Mouse (Mus musculus) cerebellum, adult 2 months (tissue): ENCODE results near the gene Atxn2. TPM values are rescaled to one million over a fixed set of nuclear protein-coding genes. Genes with fewer than 3 reads are reported as not detected.
"Not testable (repeated sequence)": the region's sequence is repeated elsewhere in the genome, so short reads cannot be mapped to it uniquely, and the experiment has no call there.

Experiments
- DNase-seq, 2 experiments: peaks; one replicate each; pipeline ENCODE4 v3.0.0; 2021
- H3K27ac ChIP-seq: fragments of 200-500 bp; 2 replicates; pipeline ENCODE4 v1.5.1; 2012; ENCODE audit warnings: low read length, control low read depth, inconsistent platforms; ENCODE audit not compliant: insufficient read depth
- H3K27me3 ChIP-seq: fragments of 200-500 bp; 2 replicates; pipeline ENCODE4 v1.6.1; 2012; ENCODE audit warnings: inconsistent platforms, mild to moderate bottlenecking, low read length, moderate library complexity; ENCODE audit not compliant: control insufficient read depth, insufficient read depth
- H3K4me1 ChIP-seq: fragments of 200-500 bp; 2 replicates; pipeline ENCODE4 v1.6.1; 2011; ENCODE audit warnings: low read length; ENCODE audit not compliant: control insufficient read depth, insufficient read depth
- H3K4me3 ChIP-seq: fragments of 200-500 bp; replicated peaks from 2 replicates; pipeline ENCODE3; 2011; ENCODE audit warnings: mild to moderate bottlenecking, low read depth, low read length, control low read depth; ENCODE audit not compliant: insufficient read depth
- CTCF ChIP-seq: fragments of 200-500 bp; IDR thresholded peaks from 2 replicates; pipeline ENCODE4 v1.5.1; 2011; ENCODE audit warnings: low read depth, mild to moderate bottlenecking, control low read depth, low read length, moderate library complexity, borderline replicate concordance; ENCODE audit not compliant: insufficient read depth
- POLR2A ChIP-seq: fragments of 200-500 bp; IDR thresholded peaks from 2 replicates; pipeline ENCODE4 v1.6.1; 2011; ENCODE audit warnings: low read length, control low read depth, borderline replicate concordance; ENCODE audit not compliant: insufficient read depth
- WGBS: fragments of 180-500 bp; shearing (Covaris S2); methylation state at CpG from one replicate; pipeline ENCODE4 v1.1.7; 2018; 5-methylcytosine and 5-hydroxymethylcytosine counted together
- polyA plus RNA-seq: library from polyadenylated mRNA; depleted of rRNA; stranded (reverse); fragments of >200 nt; gene quantifications from 2 replicates; pipeline ENCODE4 v1.2.3, GENCODE M21; 2012

The Atxn2 gene
- polyA plus RNA-seq, 1 experiment = 149 TPM

GRCm38 (mm10) chr5:121682250-121682649, 28.9 kb upstream of the Atxn2 start:
- Histone ChIP-seq H3K4me1 (no peaks in the 10 kb centered on the region), H3K4me3 (no peak overlapping the region), H3K27ac (no peak overlapping the region), H3K27me3 (no peaks in the 10 kb centered on the region)
- WGBS = 96% methylated on average over 2 of the region's 2 CpGs
- no peak for TF ChIP-seq POLR2A
- no peak for DNase-seq

- H3K27me3 ChIP-seq = no peaks in the 10 kb centered on the region
- H3K27ac ChIP-seq = no peak overlapping the region
- no peak for TF ChIP-seq CTCF
- TF ChIP-seq POLR2A = no peak
- H3K4me3 ChIP-seq = no peak overlapping the region
- H3K4me1 ChIP-seq = peaks cover 3% of the 10 kb centered on the region
- DNase-seq = no peak
- WGBS = 69% methylated on average over 6 of the region's 6 CpGs
Measured at GRCm38 (mm10) chr5:121685495-121685894, 25.6 kb upstream of the Atxn2 start.

DNA sequence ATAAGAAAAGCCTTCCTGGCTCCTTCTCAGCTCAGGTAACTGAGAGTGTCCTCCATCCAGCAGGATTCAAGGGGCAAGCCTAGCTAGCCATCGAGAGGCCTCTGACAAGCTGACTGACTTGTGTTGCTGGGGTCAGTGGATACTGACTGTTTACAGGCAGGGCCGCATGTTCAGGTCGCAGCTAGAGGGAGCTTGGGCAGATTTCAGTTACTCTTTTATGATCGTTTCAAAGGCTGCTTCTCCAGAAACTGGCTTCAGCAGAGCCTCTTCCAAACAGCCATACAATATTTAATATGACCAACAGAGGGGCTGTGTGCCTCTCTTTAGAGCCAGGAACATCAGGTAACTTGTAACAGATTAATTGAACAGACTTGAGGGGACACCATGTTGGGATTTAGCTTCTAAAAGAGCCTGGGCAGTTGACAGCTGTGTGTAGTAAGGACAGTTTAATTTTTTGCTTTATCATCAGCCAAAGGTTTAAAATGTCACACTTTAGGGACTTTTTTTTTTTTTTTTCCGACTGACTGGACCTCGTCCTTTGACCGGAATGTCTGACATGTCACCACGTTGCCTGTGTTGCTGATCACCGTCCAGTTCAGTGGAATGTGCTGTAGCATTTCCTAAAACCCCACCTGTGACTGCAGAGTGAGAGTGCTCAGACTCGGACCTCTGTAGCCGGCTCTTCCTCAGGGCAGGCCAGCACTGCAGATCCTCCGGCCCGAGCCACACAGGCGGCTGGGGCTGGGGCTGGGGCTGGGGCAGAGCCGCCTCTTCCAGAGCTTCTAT, 24.8 kb upstream of the Atxn2 start:
- Histone ChIP-seq H3K4me3 (no peak overlapping the region), H3K27me3 (no peaks in the 10 kb centered on the region), H3K4me1 (peaks cover 6% of the 10 kb centered on the region), H3K27ac (no peak overlapping the region)
- no peak for DNase-seq
- 77% methylated on average over 15 of the region's 15 CpGs for WGBS
- TF ChIP-seq POLR2A (no peak), CTCF (no peak)

DNA sequence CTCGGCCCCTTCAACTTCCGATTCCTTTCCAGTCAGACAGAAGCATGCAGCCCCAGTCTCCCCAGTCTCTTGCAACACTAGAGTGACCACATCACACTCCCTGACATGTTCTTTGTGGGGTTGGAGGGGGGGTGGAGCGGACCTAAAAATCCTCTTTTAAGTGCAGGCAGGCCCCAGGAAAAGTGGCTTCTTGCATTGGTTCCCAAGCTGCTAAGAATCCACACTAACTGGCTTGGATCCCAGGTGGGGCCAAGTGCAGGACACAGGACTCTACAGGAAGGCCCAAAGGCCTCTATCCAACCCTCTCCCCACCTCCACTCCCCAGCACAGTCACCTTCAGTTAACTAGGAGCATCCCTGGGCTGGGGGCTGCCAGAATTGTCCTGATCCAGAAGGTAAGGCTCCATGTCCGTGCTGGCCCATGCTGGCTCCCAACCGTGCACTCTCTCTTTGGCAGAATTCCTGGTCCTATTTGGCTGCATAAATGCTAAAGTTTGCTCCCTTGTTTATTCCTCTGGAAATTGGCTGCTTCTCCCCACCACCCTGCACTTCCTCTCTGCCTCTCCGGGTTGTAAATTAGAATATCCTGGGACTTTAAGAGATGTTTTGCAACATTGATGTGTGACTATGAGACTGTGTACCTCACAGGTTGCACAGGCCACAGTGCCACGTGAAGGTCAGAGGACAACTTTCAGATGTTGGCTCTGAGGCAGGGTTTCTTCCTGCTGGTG, 20.5 kb upstream of the Atxn2 start:
- peak; percentile 38 to 50 for DNase-seq

DNA sequence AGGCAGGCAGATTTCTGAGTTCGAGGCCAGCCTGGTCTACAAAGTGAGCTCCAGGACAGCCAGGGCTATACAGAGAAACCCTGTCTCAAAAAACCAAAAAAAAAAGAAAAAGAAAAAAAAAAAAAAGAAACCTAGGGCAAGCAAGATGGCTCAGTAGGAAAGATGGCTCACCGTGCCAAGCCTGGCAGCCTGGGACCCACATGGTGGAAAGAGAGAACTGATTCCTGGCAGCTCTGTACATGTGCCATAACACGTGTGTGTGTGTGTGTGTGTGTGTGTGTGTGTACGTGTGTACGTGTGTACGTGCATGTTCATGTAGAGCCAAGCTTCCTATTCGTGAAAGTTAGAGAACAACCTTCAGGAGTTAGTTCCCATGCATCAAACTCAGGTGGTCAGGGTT, 19.7 kb upstream of the Atxn2 start:
- 56% methylated on average over 7 of the region's 7 CpGs for WGBS
- H3K4me1 ChIP-seq, H3K4me3 ChIP-seq, H3K27me3 ChIP-seq, DNase-seq, H3K27ac ChIP-seq: not testable (repeated sequence)

More for the DNA sequence above, 20.5 kb upstream of the Atxn2 start:
- H3K4me1 ChIP-seq = peaks cover 8% of the 10 kb centered on the region
- TF ChIP-seq CTCF (no peak), POLR2A (no peak)
- H3K27ac ChIP-seq = no peak overlapping the region
- H3K4me3 ChIP-seq = no peak overlapping the region
- no peaks in the 10 kb centered on the region for H3K27me3 ChIP-seq
- WGBS = 36% methylated on average over 7 of the region's 7 CpGs

DNA sequence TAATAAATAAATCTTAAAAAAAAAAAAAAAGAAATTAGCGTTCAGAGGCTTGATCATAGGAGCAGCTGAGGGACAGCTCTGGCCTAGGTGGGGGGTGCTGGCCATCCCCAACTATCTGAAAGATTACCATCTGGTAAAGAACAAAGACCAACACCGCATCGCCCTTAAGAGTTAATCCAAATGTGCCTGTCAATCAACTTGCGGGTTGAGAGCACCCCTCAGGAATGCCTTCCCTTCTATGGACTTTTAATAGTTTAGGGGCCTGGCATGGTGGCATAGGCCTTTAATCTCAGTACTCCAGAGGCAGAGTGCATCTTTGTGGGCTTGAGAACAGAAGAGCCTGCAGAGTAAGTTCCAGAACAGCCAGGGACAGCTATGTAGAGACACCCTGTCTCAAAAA, 18.2 kb upstream of the Atxn2 start:
- 82% methylated on average over 4 of the region's 4 CpGs for WGBS
- Histone ChIP-seq H3K4me3 (no peak overlapping the region), H3K27ac (no peak overlapping the region), H3K4me1 (peaks cover 8% of the 10 kb centered on the region), H3K27me3 (no peaks in the 10 kb centered on the region)
- no peak for DNase-seq
- TF ChIP-seq POLR2A = no peak
- no peak for TF ChIP-seq CTCF

- no peaks in the 10 kb centered on the region for H3K4me1 ChIP-seq
- WGBS = 47% methylated on average over 6 of the region's 6 CpGs
- no peak overlapping the region for H3K27ac ChIP-seq
- no peak for TF ChIP-seq POLR2A
- no peak for TF ChIP-seq CTCF
- H3K4me3 ChIP-seq = no peak overlapping the region
- no peak for DNase-seq
- no peaks in the 10 kb centered on the region for H3K27me3 ChIP-seq
Measured at GRCm38 (mm10) chr5:121696761-121697160, 14.4 kb upstream of the Atxn2 start.

GRCm38 (mm10) chr5:121699891-121700290, 11.2 kb upstream of the Atxn2 start:
- Histone ChIP-seq H3K27me3 (no peaks in the 10 kb centered on the region), H3K4me1 (no peaks in the 10 kb centered on the region), H3K4me3 (no peak overlapping the region), H3K27ac (no peak overlapping the region)
- DNase-seq = no peak
- WGBS = 75% methylated on average over 5 of the region's 5 CpGs
- no peak for TF ChIP-seq POLR2A
- TF ChIP-seq CTCF = no peak
